Mouse (Mus musculus): ENCODE measurements around the gene Meis1.

Gene Meis1

GRCm38 (mm10) chr11:18990244-18990677, 28.5 kb downstream of the Meis1 start:
- in situ Hi-C loops (cut with MseI, MboI) = no loop called here

- in situ Hi-C loops (cut with MseI, MboI) = no loop called here
Observed at GRCm38 (mm10) chr11:18989669-18990243, 29.0 kb downstream of the Meis1 start.

- in situ Hi-C loops (cut with MseI, MboI) = no loop called here
Observed at GRCm38 (mm10) chr11:18988637-18989263, 30.0 kb downstream of the Meis1 start.

GRCm38 (mm10) chr11:18983813-18984212, 35.0 kb downstream of the Meis1 start:
- in situ Hi-C loops (cut with MseI, MboI) = no loop called here

GRCm38 (mm10) chr11:18983294-18983693, 35.5 kb downstream of the Meis1 start:
- in situ Hi-C loops (cut with MseI, MboI) = no loop called here

GRCm38 (mm10) chr11:18982331-18982730, 36.5 kb downstream of the Meis1 start:
- in situ Hi-C loops (cut with MseI, MboI) = no loop called here

GRCm38 (mm10) chr11:18981367-18981766, 37.4 kb downstream of the Meis1 start:
- in situ Hi-C loops (cut with MseI, MboI) = no loop called here

- in situ Hi-C loops (cut with MseI, MboI) = no loop called here
Observed at GRCm38 (mm10) chr11:18980615-18981014, 38.2 kb downstream of the Meis1 start.

- in situ Hi-C loops (cut with MseI, MboI) = no loop called here
Observed at GRCm38 (mm10) chr11:18975087-18975486, 43.7 kb downstream of the Meis1 start.

GRCm38 (mm10) chr11:18973808-18974207, 45.0 kb downstream of the Meis1 start:
- in situ Hi-C loops (cut with MseI, MboI) = no loop called here

- in situ Hi-C loops (cut with MseI, MboI) = no loop called here
Observed at GRCm38 (mm10) chr11:18972968-18973367, 45.8 kb downstream of the Meis1 start.

GRCm38 (mm10) chr11:18971551-18971950, 47.2 kb downstream of the Meis1 start:
- in situ Hi-C loops (cut with MseI, MboI) = no loop called here

GRCm38 (mm10) chr11:18969920-18970336, 48.9 kb downstream of the Meis1 start:
- in situ Hi-C loops (cut with MseI, MboI) = no loop called here

- in situ Hi-C loops (cut with MseI, MboI) = no loop called here
Observed at GRCm38 (mm10) chr11:18964418-18964817, 54.4 kb downstream of the Meis1 start.

GRCm38 (mm10) chr11:18963202-18964136, 55.3 kb downstream of the Meis1 start:
- in situ Hi-C loops (cut with MseI, MboI) = no loop called here

- in situ Hi-C loops (cut with MseI, MboI) = no loop called here
Observed at GRCm38 (mm10) chr11:18959465-18959864, 59.3 kb downstream of the Meis1 start.

- in situ Hi-C loops (cut with MseI, MboI) = no loop called here
Observed at GRCm38 (mm10) chr11:18957805-18958770, 60.7 kb downstream of the Meis1 start.

- in situ Hi-C loops (cut with MseI, MboI) = no loop called here
Observed at GRCm38 (mm10) chr11:18957097-18957804, 61.5 kb downstream of the Meis1 start.

- in situ Hi-C loops (cut with MseI, MboI) = no loop called here
Observed at GRCm38 (mm10) chr11:18955969-18956368, 62.8 kb downstream of the Meis1 start.

- in situ Hi-C loops (cut with MseI, MboI) = no loop called here
Observed at GRCm38 (mm10) chr11:18954852-18955251, 63.9 kb downstream of the Meis1 start.

- in situ Hi-C loops (cut with MseI, MboI) = no loop called here
Observed at GRCm38 (mm10) chr11:18953892-18954291, 64.9 kb downstream of the Meis1 start.
